Mouse (Mus musculus): ENCODE results near the gene Phf21b. TPM values are rescaled to one million over a fixed set of nuclear protein-coding genes. Genes with fewer than 3 reads are reported as not detected.
"Not testable (repeated sequence)": the region's sequence is repeated elsewhere in the genome, so short reads cannot be mapped to it uniquely, and the experiment has no call there.

Phf21b gene
- polyA plus RNA-seq (2016; fragmentation: Nextera tagmentation; extraction: Ambion mirVana) = 1.1 and 1.2 TPM in 2 replicates

DNA sequence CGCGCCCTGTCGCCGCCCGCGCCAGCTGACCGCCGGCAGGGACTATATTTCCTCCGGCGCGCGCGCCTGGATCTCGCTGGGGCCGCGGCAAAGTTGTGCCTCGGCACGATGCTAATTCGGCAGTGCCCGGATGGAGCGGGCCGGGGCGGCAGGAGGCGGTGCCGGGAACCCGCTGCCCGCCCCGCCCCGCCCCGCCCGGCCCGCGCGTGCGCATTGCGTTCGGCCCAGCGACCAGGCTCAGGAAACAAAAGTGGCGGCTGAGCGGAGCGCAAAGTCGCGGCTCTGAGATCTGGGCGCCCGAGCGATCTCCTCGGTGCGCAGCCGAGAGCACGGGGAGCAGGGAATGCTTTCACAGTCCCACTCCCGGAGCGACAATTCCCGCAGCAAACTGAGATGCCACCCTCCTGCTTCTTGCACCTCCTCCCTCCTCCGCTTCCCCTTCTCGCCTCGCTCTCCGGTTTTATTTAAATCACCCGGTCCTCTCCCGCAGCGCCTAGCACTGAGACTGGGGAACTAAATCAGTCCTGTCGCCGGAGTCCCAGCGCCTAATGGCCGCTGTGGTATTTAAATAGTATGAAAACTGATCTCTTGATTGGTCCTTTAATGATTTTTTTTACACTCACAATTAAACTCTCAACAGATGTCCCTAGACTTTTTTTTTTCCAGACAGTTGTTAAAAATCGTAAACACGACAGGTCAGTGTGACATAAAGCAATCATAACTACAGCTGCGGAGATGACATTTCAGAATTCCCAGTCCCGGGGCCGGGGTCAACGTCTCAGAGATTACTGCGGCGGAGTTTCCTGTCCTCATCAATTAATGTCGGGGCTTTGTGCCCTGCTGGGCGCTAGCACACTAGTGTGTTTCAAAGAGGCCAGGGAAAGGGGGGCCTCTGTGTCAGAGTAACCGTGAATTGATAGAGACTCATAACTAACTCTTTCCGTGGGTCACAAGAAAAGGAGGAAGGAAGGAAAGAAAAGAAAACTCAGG, at the start of gene Phf21b:
TSS of gene Phf21b (minus strand) at position 44 of the 990 bp plus-strand sequence.
- peak; percentile 98 for DNase-seq (ENCODE audit: low spot score)
- Histone ChIP-seq H3K36me3 (no peaks in the 10 kb centered on the region), H3K27ac (peak within 1 kb of the TSS; percentile 93), H3K4me1 (peaks cover 55% of the 10 kb centered on the region), H3K9me3 (replicated peaks) (no peaks in the 10 kb centered on the region), H3K4me3 (peak within 1 kb of the TSS; percentile 82), H3K27me3 (ENCODE audit: low read depth, poor library complexity, severe bottlenecking) (peaks cover 17% of the 10 kb centered on the region; the same call in 1 of the 2 replicates)
- under 1% methylated on average over 76 of the region's 76 CpGs for WGBS

DNA sequence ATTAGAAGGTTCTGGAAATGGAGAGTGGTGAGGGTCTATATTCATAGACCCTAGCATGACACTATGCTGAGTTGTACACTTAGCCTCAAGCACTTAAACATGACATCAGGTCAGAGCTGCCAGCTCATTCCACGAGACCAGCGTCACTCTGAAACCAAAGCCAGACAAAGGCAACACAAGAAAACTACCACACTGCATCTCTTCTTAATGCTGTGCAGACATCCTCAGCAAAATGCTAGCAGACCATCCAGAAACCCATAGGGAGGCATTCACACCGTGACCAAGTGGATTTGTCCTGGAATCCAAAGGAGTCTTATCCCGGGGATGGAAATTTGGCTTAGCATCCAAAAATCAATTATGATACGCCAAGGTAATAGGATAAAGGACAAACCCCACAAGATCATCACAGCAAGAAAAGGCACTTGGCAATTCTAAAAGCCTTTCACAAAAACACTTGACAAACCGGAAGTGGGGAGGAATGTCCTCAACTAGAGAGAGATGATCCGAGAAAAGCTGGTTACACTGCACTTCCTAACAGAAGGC, 48.1 kb upstream of the Phf21b start:
- no peak for DNase-seq (ENCODE audit: low spot score)
- 80% methylated on average over 7 of the region's 7 CpGs for WGBS
- Histone ChIP-seq H3K9me3 (replicated peaks) (no peaks in the 10 kb centered on the region), H3K27me3 (ENCODE audit: low read depth, poor library complexity, severe bottlenecking) (no peaks in the 10 kb centered on the region), H3K36me3 (no peaks in the 10 kb centered on the region), H3K27ac (no peak overlapping the region), H3K4me3 (no peak overlapping the region), H3K4me1 (peaks cover 6% of the 10 kb centered on the region; the same call in 1 of the 2 replicates)

DNA sequence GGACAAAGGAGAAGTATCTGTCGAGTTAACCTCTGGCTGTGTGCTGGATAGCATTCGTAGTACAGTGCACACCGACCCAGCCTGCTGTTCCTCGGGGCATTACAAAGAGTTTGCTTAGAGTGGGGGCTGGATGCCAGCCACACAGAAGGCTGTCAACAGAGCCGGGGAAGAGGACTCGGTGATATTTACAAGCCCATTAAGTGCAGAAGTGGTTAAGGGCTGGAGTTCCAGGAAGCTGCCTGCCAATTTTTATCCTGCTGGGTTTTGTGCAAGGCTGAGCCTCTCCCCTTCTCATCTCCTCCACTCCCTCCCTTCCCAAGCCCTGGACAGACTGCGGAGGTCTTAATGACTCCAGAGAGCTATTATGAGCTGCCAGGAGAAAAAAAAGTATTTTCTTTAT, 42.2 kb upstream of the Phf21b start:
- Histone ChIP-seq H3K27me3 (ENCODE audit: low read depth, poor library complexity, severe bottlenecking) (no peaks in the 10 kb centered on the region), H3K9me3 (replicated peaks) (no peaks in the 10 kb centered on the region), H3K27ac (no peak overlapping the region), H3K4me1 (peaks cover 16% of the 10 kb centered on the region), H3K36me3 (no peaks in the 10 kb centered on the region), H3K4me3 (no peak overlapping the region)
- 44% methylated on average over 7 of the region's 7 CpGs for WGBS
- peak; percentile 33 for DNase-seq (ENCODE audit: low spot score)

DNA sequence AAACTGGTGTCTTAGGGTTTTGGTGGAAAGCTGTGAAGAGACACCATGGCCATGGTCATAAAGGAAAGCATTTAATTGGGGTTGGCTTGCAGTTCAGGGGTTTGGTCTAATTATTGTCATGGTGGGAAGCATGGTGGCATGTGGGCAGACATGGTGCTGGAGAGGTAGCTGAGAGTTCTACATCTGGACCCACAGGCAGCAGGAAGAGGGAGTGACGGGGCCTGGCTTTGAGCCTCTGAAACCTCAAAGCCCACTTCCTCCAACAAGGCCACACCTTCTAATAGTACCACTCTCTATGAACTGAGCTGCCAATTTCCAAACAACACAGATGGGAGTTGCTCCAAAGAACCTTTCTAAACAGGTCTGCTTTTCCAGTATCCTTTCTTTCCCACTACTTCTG, 40.8 kb upstream of the Phf21b start:
- Histone ChIP-seq H3K27me3 (ENCODE audit: low read depth, poor library complexity, severe bottlenecking) (no peaks in the 10 kb centered on the region), H3K9me3 (replicated peaks) (no peaks in the 10 kb centered on the region)
- 75% methylated on average over 1 of the region's 1 CpGs for WGBS

DNA sequence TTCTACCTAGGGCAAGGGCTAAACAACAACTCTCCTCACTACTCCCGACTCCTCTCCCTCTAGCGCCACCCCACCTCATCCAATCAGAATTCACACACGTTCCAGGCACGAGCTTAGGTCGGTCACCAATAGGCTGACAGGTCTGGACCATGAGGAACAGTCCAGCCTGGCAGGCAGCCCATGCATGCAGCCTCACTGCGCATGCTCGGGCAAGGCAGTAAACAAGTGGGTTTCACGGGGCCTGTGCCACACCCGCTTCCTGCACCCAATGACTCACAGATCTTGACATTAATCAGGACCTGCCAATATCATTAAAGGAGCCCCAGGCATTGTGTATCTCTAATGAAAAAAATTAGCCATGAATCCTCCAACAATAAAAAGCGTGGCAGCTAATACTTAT, 40.4 kb upstream of the Phf21b start:
- H3K27ac ChIP-seq; H3K4me3 ChIP-seq; H3K9me3 ChIP-seq (replicated peaks); H3K36me3 ChIP-seq; DNase-seq (ENCODE audit: low spot score); H3K27me3 ChIP-seq (ENCODE audit: low read depth, poor library complexity, severe bottlenecking): not testable (repeated sequence)
- WGBS = 77% methylated on average over 10 of the region's 10 CpGs
- peaks cover 19% of the 10 kb centered on the region for H3K4me1 ChIP-seq

More for the DNA sequence above, 40.8 kb upstream of the Phf21b start:
- H3K27ac ChIP-seq = no peak overlapping the region
- H3K36me3 ChIP-seq = no peaks in the 10 kb centered on the region
- DNase-seq (ENCODE audit: low spot score) = no peak
- peaks cover 16% of the 10 kb centered on the region for H3K4me1 ChIP-seq
- H3K4me3 ChIP-seq = no peak overlapping the region

DNA sequence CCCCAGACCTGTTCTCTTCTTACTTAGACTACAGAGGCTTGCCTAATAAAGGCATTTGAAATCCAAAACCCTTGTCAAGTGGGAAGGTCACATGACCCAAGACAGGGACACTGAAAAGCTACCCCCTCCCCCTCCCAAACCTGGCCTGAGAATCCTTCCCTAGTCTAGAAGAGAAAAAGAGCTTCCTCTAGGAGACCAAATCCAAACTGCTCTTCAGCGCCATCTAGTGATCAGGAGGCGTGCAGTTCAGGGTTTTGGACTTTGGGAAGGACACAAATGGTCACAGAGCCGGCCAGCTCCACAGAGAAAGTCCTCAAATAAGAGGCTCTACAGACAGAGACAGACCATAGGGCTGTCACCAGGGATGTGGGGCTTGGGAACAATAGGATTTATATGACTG, 35.8 kb upstream of the Phf21b start:
- H3K4me1 ChIP-seq = peaks cover 4% of the 10 kb centered on the region; the same call in 1 of the 2 replicates
- WGBS = 4% methylated on average over 3 of the region's 3 CpGs
- no peak overlapping the region for H3K4me3 ChIP-seq
- H3K9me3 ChIP-seq (replicated peaks) = no peaks in the 10 kb centered on the region
- H3K27ac ChIP-seq = no peak overlapping the region
- H3K36me3 ChIP-seq = no peaks in the 10 kb centered on the region
- peak; percentile 71 for DNase-seq (ENCODE audit: low spot score)
- H3K27me3 ChIP-seq (ENCODE audit: low read depth, poor library complexity, severe bottlenecking) = no peaks in the 10 kb centered on the region

DNA sequence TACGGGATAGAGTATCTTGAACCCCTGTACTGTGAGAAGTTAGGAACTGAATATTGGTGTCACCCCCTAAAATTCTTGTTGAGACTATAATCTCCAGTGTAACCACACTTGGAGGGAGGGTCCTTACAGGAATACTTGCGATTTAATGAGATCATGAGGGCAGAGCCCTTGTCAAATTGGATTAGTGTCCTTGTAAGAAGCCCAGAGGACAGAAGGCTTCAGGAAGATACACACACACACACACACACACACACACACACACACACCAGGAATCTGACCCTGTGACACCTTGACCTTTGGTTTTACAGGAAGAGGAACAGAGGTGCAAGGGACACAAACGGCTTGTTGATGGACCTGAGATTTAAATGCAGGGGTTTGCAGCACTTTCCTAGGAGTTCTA, 35.4 kb upstream of the Phf21b start:
- DNase-seq (ENCODE audit: low spot score) = no peak
- H3K9me3 ChIP-seq (replicated peaks) = no peaks in the 10 kb centered on the region
- no peak overlapping the region for H3K27ac ChIP-seq
- peaks cover 4% of the 10 kb centered on the region; the same call in 1 of the 2 replicates for H3K4me1 ChIP-seq
- H3K4me3 ChIP-seq = no peak overlapping the region
- H3K36me3 ChIP-seq = no peaks in the 10 kb centered on the region
- WGBS = 52% methylated on average over 3 of the region's 3 CpGs
- H3K27me3 ChIP-seq (ENCODE audit: low read depth, poor library complexity, severe bottlenecking) = no peaks in the 10 kb centered on the region

DNA sequence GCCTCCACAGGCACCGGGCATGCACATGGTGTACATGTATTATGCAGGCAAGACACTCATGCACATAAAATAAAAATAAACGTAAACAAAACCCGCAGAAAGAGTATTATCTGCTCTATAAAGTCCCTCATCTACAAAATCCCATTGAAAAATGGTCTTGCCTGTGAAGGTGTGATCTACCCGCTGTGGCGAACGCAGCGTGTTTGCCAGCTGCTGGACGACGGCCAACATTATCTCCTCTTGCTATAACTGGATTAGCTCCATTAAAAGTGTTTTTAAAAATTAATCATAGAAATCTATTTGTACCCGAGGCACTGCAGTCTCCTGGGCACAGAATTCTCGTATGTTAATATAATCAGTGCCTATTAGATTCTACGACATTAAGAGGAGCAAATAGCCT, 32.2 kb upstream of the Phf21b start:
- Histone ChIP-seq H3K36me3 (no peaks in the 10 kb centered on the region), H3K9me3 (replicated peaks) (no peaks in the 10 kb centered on the region), H3K27ac (no peak overlapping the region), H3K27me3 (ENCODE audit: low read depth, poor library complexity, severe bottlenecking) (no peaks in the 10 kb centered on the region), H3K4me3 (no peak overlapping the region), H3K4me1 (peaks cover 4% of the 10 kb centered on the region; the same call in 1 of the 2 replicates)
- DNase-seq (ENCODE audit: low spot score) = no peak
- WGBS = 87% methylated on average over 12 of the region's 12 CpGs

DNA sequence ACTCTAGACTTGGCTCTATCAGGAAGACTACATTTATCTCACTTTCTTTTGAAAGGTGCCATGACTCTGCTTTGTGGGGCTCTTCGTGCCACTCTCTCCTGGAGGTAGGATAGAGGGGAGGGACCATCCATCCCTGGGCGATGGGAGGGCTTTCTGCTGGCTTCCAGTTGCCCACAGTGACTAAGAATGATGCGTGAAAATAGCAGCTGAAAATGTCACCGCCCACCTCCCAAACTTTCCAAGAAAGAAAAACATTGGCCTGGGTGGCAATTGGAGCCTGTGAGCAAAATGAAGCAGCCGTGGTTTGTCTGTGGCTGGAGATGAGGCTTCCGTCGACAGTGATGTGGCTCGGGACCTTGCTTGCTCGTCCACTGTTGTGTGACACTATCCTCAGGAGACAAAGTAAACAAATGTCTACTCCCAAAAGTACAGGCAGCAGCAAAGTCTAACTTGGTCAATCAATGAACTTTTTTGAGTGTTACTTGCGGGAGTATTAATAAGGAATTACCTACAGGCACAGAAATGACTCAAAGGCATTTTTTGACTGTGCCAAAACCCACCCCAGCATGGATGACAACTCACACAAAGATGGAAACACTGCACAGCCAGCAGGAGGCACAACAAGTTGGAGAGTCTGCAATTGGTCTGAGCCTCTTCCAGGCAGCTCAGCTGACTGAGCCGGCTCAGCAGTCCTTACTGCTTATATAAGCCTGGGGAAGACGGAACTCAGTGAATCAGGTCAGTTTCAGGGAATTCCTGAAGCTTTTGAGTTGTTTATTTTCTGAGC, 21.4 kb upstream of the Phf21b start:
- 83% methylated on average over 12 of the region's 12 CpGs for WGBS
- no peaks in the 10 kb centered on the region for H3K9me3 ChIP-seq (replicated peaks)
- DNase-seq (ENCODE audit: low spot score) = no peak
- H3K4me1 ChIP-seq = peaks cover 14% of the 10 kb centered on the region
- no peak overlapping the region for H3K4me3 ChIP-seq
- H3K27me3 ChIP-seq (ENCODE audit: low read depth, poor library complexity, severe bottlenecking) = 0 out of 2 replicates have a peak, but pooled peaks cover 3% of the 10 kb centered on the region
- H3K36me3 ChIP-seq = no peaks in the 10 kb centered on the region
- no peak overlapping the region for H3K27ac ChIP-seq

DNA sequence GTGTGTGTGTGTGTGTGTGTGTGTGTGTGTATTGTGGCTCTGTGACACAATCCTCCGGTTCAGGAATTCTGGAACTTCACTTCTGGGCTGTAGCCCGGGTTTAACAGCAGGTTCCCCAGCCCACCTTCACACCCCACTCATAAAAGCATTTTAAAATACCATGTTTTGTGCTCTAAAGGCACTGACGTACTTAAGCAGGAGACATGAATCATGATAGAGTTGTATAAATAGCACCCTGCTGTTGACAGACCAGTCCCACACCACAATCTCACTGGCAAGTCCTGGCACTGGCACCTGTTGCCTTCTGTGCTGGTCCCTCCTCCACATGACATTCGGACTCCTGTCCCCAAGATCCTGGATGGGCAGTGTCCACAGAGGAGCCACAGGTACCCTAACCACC, 18.0 kb upstream of the Phf21b start:
- DNase-seq (ENCODE audit: low spot score) = no peak
- Histone ChIP-seq H3K4me3 (no peak overlapping the region), H3K9me3 (replicated peaks) (no peaks in the 10 kb centered on the region), H3K36me3 (no peaks in the 10 kb centered on the region), H3K4me1 (no peaks in the 10 kb centered on the region), H3K27me3 (ENCODE audit: low read depth, poor library complexity, severe bottlenecking) (no peaks in the 10 kb centered on the region), H3K27ac (no peak overlapping the region)
- WGBS = 81% methylated on average over 4 of the region's 4 CpGs

DNA sequence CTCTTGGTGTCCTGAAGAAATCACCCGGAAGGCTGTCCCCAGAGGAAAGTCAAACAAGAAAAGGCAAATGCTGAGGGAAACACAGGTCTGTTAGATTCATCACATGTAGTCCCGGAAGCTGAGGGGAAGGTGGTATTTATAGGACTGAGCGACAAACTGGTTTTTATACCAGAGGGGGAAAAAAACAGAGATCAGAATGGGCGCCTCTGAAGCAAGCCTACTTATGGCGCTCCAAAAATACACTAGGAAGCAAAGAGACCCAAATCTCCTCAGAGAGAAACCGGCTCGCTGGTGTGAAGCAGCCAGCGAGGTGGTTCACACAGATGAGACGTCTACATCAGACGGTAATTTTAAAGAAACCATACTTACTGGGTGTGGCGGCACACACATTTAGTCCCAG, 17.2 kb upstream of the Phf21b start:
- no peak for DNase-seq (ENCODE audit: low spot score)
- WGBS = 89% methylated on average over 11 of the region's 11 CpGs
- no peak overlapping the region for H3K4me3 ChIP-seq
- no peaks in the 10 kb centered on the region for H3K9me3 ChIP-seq (replicated peaks)
- no peaks in the 10 kb centered on the region for H3K27me3 ChIP-seq (ENCODE audit: low read depth, poor library complexity, severe bottlenecking)
- H3K4me1 ChIP-seq = no peaks in the 10 kb centered on the region
- H3K27ac ChIP-seq = no peak overlapping the region
- H3K36me3 ChIP-seq = no peaks in the 10 kb centered on the region

DNA sequence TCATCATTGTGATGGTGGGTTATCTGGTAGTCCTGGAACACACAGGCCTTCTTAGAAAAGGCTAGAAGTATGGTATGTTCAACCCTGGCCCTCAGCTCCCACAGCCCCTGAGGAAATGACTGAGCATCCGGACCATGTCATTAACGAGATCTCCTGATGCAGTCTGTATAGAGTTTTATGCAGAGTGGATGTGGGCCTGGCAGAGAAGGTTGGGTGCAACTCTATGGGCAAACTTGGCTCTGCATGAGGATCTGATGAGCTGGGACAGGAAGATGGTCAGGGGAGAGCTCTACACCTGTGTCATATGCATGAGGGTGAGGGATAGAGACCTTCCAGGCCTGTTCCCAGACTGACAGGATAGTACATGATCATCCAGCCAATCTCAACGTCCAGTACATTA, 16.0 kb upstream of the Phf21b start:
- Histone ChIP-seq H3K4me1 (no peaks in the 10 kb centered on the region), H3K27me3 (ENCODE audit: low read depth, poor library complexity, severe bottlenecking) (no peaks in the 10 kb centered on the region), H3K4me3 (no peak overlapping the region), H3K36me3 (no peaks in the 10 kb centered on the region), H3K27ac (no peak overlapping the region), H3K9me3 (replicated peaks) (no peaks in the 10 kb centered on the region)
- 82% methylated on average over 3 of the region's 3 CpGs for WGBS
- no peak for DNase-seq (ENCODE audit: low spot score)
